ENCODE assay signal across 13 mouse cellular contexts in the genomic region with DNA sequence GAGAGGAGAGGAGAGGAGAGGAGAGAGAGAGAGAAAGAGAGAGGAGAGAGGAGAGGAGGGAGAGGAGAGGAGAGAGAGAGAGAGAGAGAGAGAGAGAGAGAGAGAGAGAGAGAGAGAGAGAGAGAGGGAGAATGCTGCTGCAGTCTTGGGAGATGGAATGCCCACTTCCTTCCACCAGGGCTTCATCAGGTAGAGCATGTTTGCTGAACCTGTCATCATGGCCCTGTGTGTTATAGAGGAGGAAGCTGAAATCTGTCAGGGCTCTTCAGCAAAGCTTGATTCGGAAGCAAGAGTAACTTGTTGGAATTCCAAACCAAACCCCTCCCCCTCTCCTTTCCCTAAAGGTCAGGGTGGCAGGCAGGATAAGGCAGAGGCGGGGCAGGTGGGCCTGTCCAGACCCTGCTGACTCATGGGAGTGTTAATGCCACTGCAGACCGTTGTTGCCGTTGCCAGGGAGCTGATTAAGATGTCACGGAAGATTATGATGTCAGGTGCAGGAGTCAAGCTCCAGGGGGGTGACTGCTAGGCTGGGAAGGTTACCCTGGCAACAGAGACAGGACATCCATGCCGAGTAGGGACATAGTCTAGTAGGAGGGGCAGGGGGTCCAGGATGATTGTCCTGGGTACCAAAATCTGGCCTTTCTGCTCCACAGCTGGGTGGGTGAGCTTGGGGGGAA. TPM values are rescaled to one million over a fixed set of nuclear protein-coding genes. Genes with fewer than 3 reads are reported as not detected.
DNase-seq lines count a peak whose midpoint lies in the region; ATAC-seq and TF ChIP-seq lines count a peak whose summit lies in the region.
"Had no signal": no experiment of that assay in that cellular context is flagged by ENCODE, and none has a peak within 500 bp of the region (broad histone marks: within the 10 kb centered on the region; RNA-seq: fewer than 3 reads in every experiment).

No protein-coding gene starts in this region.

- no peak for TF ChIP-seq EP300 in stomach, postnatal 0 days (optimal IDR thresholded peaks at IDR 0.05)

- intact Hi-C loops in left cerebral cortex, postnatal 10 days (cut with DNase I): no loop called here

- no peak overlapping the region for H3K4me2 ChIP-seq in embryonic facial prominence, embryonic 11.5 days (ENCODE audit: low read depth, low read length)
- H3K4me2 ChIP-seq in neural tube, embryonic 13.5 days: no peak overlapping the region
- H3K4me2 ChIP-seq in stomach, postnatal 0 days (replicated peaks; ENCODE audit: low read depth): no peak overlapping the region
- H3K4me2 ChIP-seq: heart, embryonic 15.5 days had no signal

- H3K4me3 ChIP-seq in embryonic facial prominence, embryonic 11.5 days (ENCODE audit: low read depth, low read length): no peak overlapping the region
- H3K4me3 ChIP-seq in neural tube, embryonic 13.5 days: no peak overlapping the region
- H3K4me3 ChIP-seq in stomach, postnatal 0 days (ENCODE audit: low read depth, low read length): no peak overlapping the region
- H3K4me3 ChIP-seq: heart, embryonic 15.5 days had no signal

- H3K9ac ChIP-seq in embryonic facial prominence, embryonic 11.5 days (replicated peaks; ENCODE audit: low read length): no peak overlapping the region
- H3K9ac ChIP-seq in neural tube, embryonic 13.5 days: no peak overlapping the region
- no peak overlapping the region for H3K9ac ChIP-seq in stomach, postnatal 0 days (ENCODE audit: low read length)
- H3K9ac ChIP-seq: heart, embryonic 15.5 days had no signal

- H3K27ac ChIP-seq in embryonic facial prominence, embryonic 11.5 days (replicated peaks; ENCODE audit: low read depth, low read length): no peak overlapping the region
- no peak overlapping the region for H3K27ac ChIP-seq in neural tube, embryonic 13.5 days (replicated peaks)
- no peak overlapping the region for H3K27ac ChIP-seq in stomach, postnatal 0 days (replicated peaks)
- H3K27ac ChIP-seq: heart, embryonic 15.5 days had no signal

- H3K27me3 ChIP-seq in embryonic facial prominence, embryonic 11.5 days (ENCODE audit: control insufficient read depth, insufficient read depth, low read length): peaks cover 35% of the 10 kb centered on the region
- peaks cover 95% of the 10 kb centered on the region for H3K27me3 ChIP-seq in neural tube, embryonic 13.5 days
- peaks cover 8% of the 10 kb centered on the region for H3K27me3 ChIP-seq in stomach, postnatal 0 days (ENCODE audit: control insufficient read depth, insufficient read depth, low read length)

- WGBS in embryonic facial prominence, embryonic 11.5 days: 4% methylated on average over 6 of the region's 6 CpGs
- WGBS in neural tube, embryonic 13.5 days: under 1% methylated on average over 6 of the region's 6 CpGs
- 3% methylated on average over 6 of the region's 6 CpGs for WGBS in stomach, postnatal 0 days

- no peaks in the 10 kb centered on the region for H3K36me3 ChIP-seq in embryonic facial prominence, embryonic 11.5 days (replicated peaks; ENCODE audit: control insufficient read depth, insufficient read depth, low read depth, low read length)
- no peaks in the 10 kb centered on the region for H3K36me3 ChIP-seq in neural tube, embryonic 13.5 days
- H3K36me3 ChIP-seq in stomach, postnatal 0 days (ENCODE audit: control insufficient read depth, insufficient read depth, low read length): no peaks in the 10 kb centered on the region
- H3K36me3 ChIP-seq: heart, embryonic 15.5 days had no signal

- H3K4me1 ChIP-seq in embryonic facial prominence, embryonic 11.5 days (ENCODE audit: control insufficient read depth, insufficient read depth, low read length): peaks cover 8% of the 10 kb centered on the region; the same call in 1 of the 2 replicates
- peaks cover 16% of the 10 kb centered on the region for H3K4me1 ChIP-seq in neural tube, embryonic 13.5 days (replicated peaks)
- H3K4me1 ChIP-seq in stomach, postnatal 0 days (replicated peaks; ENCODE audit: control insufficient read depth, insufficient read depth): no peaks in the 10 kb centered on the region
- H3K4me1 ChIP-seq: heart, embryonic 15.5 days had no signal

- ATAC-seq in embryonic facial prominence, embryonic 11.5 days (replicated peaks; ENCODE audit: insufficient number of reproducible peaks, low FRiP score, low TSS enrichment, low read depth): 0 out of 2 replicates have a peak, but pooled peaks have one; percentile 66
- ATAC-seq in neural tube, embryonic 13.5 days (ENCODE audit: low read depth): peak; percentile 70
- ATAC-seq in stomach, postnatal 0 days (ENCODE audit: low FRiP score, low TSS enrichment): no peak
- ATAC-seq: inflammation-experienced regulatory T-cells, adult 6 months had no signal

- TF ChIP-seq CTCF in stomach, postnatal 0 days (IDR thresholded peaks at IDR 0.05; ENCODE audit: low read depth): no peak

- H3K9me3 ChIP-seq in embryonic facial prominence, embryonic 11.5 days (replicated peaks; ENCODE audit: control insufficient read depth, low read length): no peaks in the 10 kb centered on the region
- no peaks in the 10 kb centered on the region for H3K9me3 ChIP-seq in neural tube, embryonic 13.5 days
- H3K9me3 ChIP-seq in stomach, postnatal 0 days (ENCODE audit: control insufficient read depth, low read length): no peaks in the 10 kb centered on the region
- H3K9me3 ChIP-seq: heart, embryonic 15.5 days had no signal

- peak; percentile 28 for DNase-seq in ZHBTc4 (ENCODE audit: low read depth, low spot score)
- DNase-seq in embryonic facial prominence, embryonic 11.5 days (ENCODE audit: low spot score): peak; percentile 51
- peak; percentile 77 for DNase-seq in mesoderm, embryonic 11.5 days (ENCODE audit: low read depth, low spot score)
- DNase-seq in ovary, postnatal 14 days (ENCODE audit: low spot score): no peak
- no peak for DNase-seq in stomach, postnatal 0 days (ENCODE audit: low spot score)
- no peak for DNase-seq in left cerebral cortex, postnatal 10 days (ENCODE audit: extremely low spot score in 1 of 2, low spot score in 2 of 2)
- DNase-seq: cerebellum, adult 8-10 months; kidney, postnatal 10 days had no signal

RNA-seq across cellular contexts. Expression of gene Msx1, which starts 11.3 kb away (rescaled TPM):
- 330 and 367 TPM in 2 replicates for polyA plus RNA-seq in embryonic facial prominence, embryonic 11.5 days (2014; fragmentation: Nextera tagmentation; extraction: Ambion mirVana)
- 19.7 and 24.3 TPM in 2 replicates for polyA plus RNA-seq in neural tube, embryonic 13.5 days (2015; fragmentation: Nextera tagmentation; extraction: Ambion mirVana)
- polyA plus RNA-seq in stomach, postnatal 0 days (2015; fragmentation: Nextera tagmentation; extraction: Ambion mirVana): 1.1 TPM in 2 replicates
- total RNA-seq in left cerebral cortex, postnatal 10 days (2021): 1 to 10 TPM; 2.6 to 3.4 TPM
- total RNA-seq: granulocyte monocyte progenitor cell, adult 5-6 weeks; megakaryocyte-erythroid progenitor cell, adult 5-6 weeks had no signal
- polyA plus RNA-seq: inflammation-experienced regulatory T-cells, adult 6 months had no signal

Comparison
In these comparisons a context has a peak if more than half of its experiments do, and no peak if none do; other contexts are left out.
1. DNase-seq: peak in ZHBTc4 (single experiment), embryonic facial prominence, embryonic 11.5 days (single experiment) and mesoderm, embryonic 11.5 days (single experiment); none in ovary, postnatal 14 days (single experiment), stomach, postnatal 0 days (single experiment) and left cerebral cortex, postnatal 10 days (0 of 2).
2. RNA of gene Msx1, which starts 11.3 kb away (polyA plus RNA-seq): 330 to 367 TPM in embryonic facial prominence, embryonic 11.5 days; 19.7 to 24.3 TPM in neural tube, embryonic 13.5 days and 1.1 TPM in stomach, postnatal 0 days; every median in the first group is over 10 times any median in the second.